Mouse (Mus musculus) hindbrain, embryonic 13.5 days (tissue): ENCODE measurements around the gene Usp35. TPM values are rescaled to one million over a fixed set of nuclear protein-coding genes. Genes with fewer than 3 reads are reported as not detected.

Experiments
- ATAC-seq: fragments of 200-750 bp; cut with Nextera tagmentation; 2 replicates; pipeline ENCODE4 v1.8.0; 2017; ENCODE audit warnings: moderate TSS enrichment; ENCODE audit not compliant: low FRiP score
- H3K27ac ChIP-seq: fragments of 300-500 bp; sonication (generic); 2 replicates; pipeline ENCODE4 v1.5.1; 2015; ENCODE audit warnings: inconsistent platforms, mild to moderate bottlenecking, moderate library complexity
- H3K27me3 ChIP-seq: fragments of 300-500 bp; sonication (generic); 2 replicates; pipeline ENCODE4 v1.6.1; 2015; ENCODE audit warnings: mild to moderate bottlenecking, inconsistent platforms
- H3K36me3 ChIP-seq: fragments of 300-500 bp; sonication (generic); 2 replicates; pipeline ENCODE4 v1.6.1; 2015; ENCODE audit warnings: mild to moderate bottlenecking, inconsistent platforms
- H3K4me1 ChIP-seq: fragments of 300-500 bp; sonication (generic); replicated peaks from 2 replicates; pipeline ENCODE4 v1.6.1; 2015; ENCODE audit warnings: inconsistent platforms
- H3K4me2 ChIP-seq: fragments of 300-500 bp; sonication (generic); 2 replicates; pipeline ENCODE4 v1.6.1; 2015; ENCODE audit warnings: inconsistent platforms, mild to moderate bottlenecking, moderate library complexity
- H3K4me3 ChIP-seq: fragments of 300-500 bp; sonication (generic); 2 replicates; pipeline ENCODE4 v1.5.1; 2015; ENCODE audit warnings: mild to moderate bottlenecking, inconsistent platforms
- H3K9ac ChIP-seq: fragments of 300-500 bp; sonication (generic); 2 replicates; pipeline ENCODE4 v1.6.1; 2015; ENCODE audit warnings: mild to moderate bottlenecking, inconsistent platforms
- H3K9me3 ChIP-seq: fragments of 300-500 bp; sonication (generic); 2 replicates; pipeline ENCODE4 v1.6.1; 2016; ENCODE audit warnings: inconsistent platforms
- WGBS: fragments of 180-500 bp; shearing (Covaris S2); methylation state at CpG from one replicate; pipeline ENCODE4 v1.1.7; 2015; 5-methylcytosine and 5-hydroxymethylcytosine counted together
- polyA plus RNA-seq: library from polyadenylated mRNA; unstranded; fragments of >200 nt; fragmentation: Nextera tagmentation; extraction: Ambion mirVana; gene quantifications from 2 replicates; pipeline ENCODE4 v1.2.1, GENCODE M21; 2015

The Usp35 gene
- polyA plus RNA-seq, 1 experiment from 2014 or later, result 3.2 TPM

DNA sequence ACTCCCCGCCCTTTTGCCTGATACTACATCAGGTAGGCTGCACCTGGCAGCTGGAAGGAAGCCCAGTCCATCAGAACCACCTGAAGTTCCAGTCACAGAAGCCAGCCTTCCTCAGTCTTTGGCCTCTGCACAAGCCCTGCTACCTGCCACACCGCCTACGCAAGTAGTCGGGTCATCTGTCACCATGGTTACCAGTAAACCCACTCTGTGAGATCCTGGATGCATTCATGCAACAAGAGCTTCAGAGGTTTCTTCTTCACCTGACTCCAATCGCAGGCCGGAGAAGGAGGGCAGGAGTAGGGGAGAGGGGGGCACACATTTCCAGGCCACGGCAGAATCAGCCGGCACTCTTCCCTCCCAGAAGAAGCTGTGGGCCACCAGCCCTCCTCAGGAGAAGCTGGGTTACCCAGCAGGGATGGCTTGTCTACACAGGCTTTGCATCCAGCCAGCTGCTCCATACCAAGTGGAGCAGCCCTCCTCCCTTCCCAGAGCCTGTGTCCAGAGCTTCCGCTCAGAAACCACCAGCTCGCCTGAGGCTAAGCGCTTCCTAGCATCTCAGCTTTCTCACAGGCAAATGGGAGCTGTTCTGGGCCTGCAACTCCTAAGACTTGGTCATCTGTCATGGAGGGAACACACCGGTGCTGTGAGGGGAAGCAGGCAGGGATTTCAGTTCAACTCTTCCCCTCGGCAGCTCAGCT is 2.8 kb downstream of the Usp35 start:
- Histone ChIP-seq H3K27ac (0 out of 2 replicates have a peak overlapping the region, but pooled peaks have one; percentile 8), H3K9ac (peak overlapping the region; percentile 46), H3K27me3 (peaks cover 37% of the 10 kb centered on the region), H3K4me3 (no peak overlapping the region), H3K4me1 (peaks cover 49% of the 10 kb centered on the region), H3K9me3 (no peaks in the 10 kb centered on the region), H3K4me2 (no peak overlapping the region), H3K36me3 (0 out of 2 replicates have a peak, but pooled peaks cover 1% of the 10 kb centered on the region)
- no peak for ATAC-seq
- 71% methylated on average over 13 of the region's 13 CpGs for whole genome bisulfite sequencing

DNA sequence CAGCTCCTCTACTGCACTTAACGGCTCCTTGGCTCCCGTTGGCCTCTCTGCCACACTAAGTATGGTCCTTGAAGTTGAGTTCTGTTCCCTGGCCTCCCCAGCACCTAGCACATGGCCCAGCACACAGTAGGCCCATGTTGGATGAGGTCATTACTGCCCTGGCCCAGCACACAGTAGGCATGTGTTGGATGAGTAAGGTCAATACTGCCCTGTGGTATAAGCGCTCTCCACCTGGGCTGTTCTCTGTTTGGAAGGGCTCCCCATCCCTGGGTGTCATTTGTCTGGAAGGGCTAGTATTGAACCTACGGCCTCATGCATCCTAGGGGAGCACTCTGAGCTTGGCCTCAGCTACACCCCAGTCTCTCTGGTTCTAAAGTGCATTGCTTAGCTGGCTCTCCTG is 4.4 kb downstream of the Usp35 start:
- H3K36me3 ChIP-seq, result peaks cover 10% of the 10 kb centered on the region
- ATAC-seq, result no peak
- no peak overlapping the region for H3K27ac ChIP-seq
- no peak overlapping the region for H3K4me3 ChIP-seq
- H3K4me2 ChIP-seq, result no peak overlapping the region
- H3K9ac ChIP-seq, result no peak overlapping the region
- WGBS, result 97% methylated on average over 4 of the region's 4 CpGs
- peaks cover 37% of the 10 kb centered on the region for H3K4me1 ChIP-seq
- H3K27me3 ChIP-seq, result peaks cover 43% of the 10 kb centered on the region
- H3K9me3 ChIP-seq, result no peaks in the 10 kb centered on the region

DNA sequence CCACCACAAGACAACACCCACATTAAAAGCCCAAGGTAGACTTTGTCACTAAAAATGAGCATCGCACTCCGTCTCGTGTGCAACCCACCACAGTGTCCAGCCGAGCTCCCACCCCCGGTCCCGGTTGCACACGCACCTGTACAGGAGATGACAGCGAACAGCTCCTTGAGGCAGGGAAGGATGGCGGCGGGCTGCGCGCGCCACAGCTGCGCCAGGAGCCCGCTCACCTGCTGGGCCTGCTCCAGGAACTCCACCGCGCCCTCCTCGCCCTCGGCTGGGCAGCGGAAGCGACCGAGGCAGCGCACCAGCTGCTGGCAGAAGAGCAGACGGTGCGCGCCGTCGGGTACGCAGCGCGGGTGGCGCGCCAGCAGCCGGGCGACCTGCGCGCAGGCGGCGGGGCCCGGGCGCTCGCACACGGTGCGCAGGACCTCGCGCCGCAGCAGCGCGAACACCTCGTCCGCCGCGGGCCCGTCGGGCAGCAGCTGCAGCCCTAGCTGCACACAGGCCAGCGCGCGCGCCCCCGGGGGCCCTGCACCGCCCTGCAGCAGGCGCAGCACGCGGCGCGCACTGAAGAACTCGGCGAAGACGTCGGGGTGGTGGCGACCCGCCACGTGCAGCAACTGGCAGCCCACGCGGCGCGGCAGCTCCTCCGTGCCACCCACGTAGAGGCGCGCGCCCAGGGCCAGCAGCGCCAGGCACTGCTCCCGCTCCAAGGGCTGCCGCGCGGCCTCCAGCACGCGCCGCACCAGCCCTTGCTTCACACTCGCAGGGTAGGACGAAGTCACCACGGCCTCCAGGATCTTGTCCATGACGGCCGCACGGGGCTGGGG is 6.4 kb downstream of the Usp35 start:
- Histone ChIP-seq H3K27me3 (peaks cover 43% of the 10 kb centered on the region), H3K9ac (peak overlapping the region; percentile 39), H3K36me3 (peaks cover 28% of the 10 kb centered on the region), H3K27ac (no peak overlapping the region), H3K4me2 (peak overlapping the region; percentile 58), H3K4me1 (peaks cover 24% of the 10 kb centered on the region), H3K4me3 (peak overlapping the region; percentile 36), H3K9me3 (no peaks in the 10 kb centered on the region)
- 13% methylated on average over 96 of the region's 96 CpGs for WGBS
- ATAC-seq, result peak; percentile 38

- Histone ChIP-seq H3K36me3 (peaks cover 35% of the 10 kb centered on the region), H3K27me3 (peaks cover 43% of the 10 kb centered on the region), H3K4me1 (peaks cover 17% of the 10 kb centered on the region), H3K4me3 (no peak overlapping the region), H3K27ac (no peak overlapping the region), H3K9ac (no peak overlapping the region), H3K9me3 (no peaks in the 10 kb centered on the region), H3K4me2 (no peak overlapping the region)
- ATAC-seq, result no peak
- WGBS, result 91% methylated on average over 8 of the region's 8 CpGs
These were observed 7.5 kb downstream of the Usp35 start for GRCm38 (mm10) chr7:97324342-97324741.

GRCm38 (mm10) chr7:97317706-97318105 is 14.1 kb downstream of the Usp35 start:
- Histone ChIP-seq H3K4me1 (no peaks in the 10 kb centered on the region), H3K9ac (no peak overlapping the region), H3K36me3 (peaks cover 70% of the 10 kb centered on the region), H3K27ac (no peak overlapping the region), H3K4me2 (no peak overlapping the region), H3K27me3 (no peaks in the 10 kb centered on the region), H3K4me3 (no peak overlapping the region), H3K9me3 (no peaks in the 10 kb centered on the region)
- ATAC-seq, result no peak
- 91% methylated on average over 3 of the region's 3 CpGs for WGBS

DNA sequence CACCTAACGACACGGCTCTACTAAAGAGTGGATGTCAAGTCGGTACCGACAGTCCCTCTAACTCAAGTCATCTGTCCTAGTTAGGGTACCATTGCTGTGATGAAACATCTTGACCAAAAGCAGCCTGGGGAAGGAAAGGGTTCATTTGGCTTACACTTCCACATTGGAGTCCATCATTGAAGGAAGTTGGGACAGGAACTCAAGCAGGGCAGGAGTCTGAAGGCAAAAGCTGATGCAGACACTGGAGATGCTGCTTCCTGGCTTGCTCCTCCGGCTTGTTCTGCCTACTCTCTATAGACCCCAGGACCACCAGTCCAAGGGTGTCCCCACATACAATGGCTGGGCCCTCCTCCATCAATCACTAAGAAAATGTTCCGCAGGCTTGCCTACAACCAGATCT is 16.2 kb downstream of the Usp35 start:
- Histone ChIP-seq H3K4me2 (no peak overlapping the region), H3K9ac (no peak overlapping the region), H3K9me3 (no peaks in the 10 kb centered on the region), H3K27me3 (no peaks in the 10 kb centered on the region), H3K27ac (no peak overlapping the region), H3K4me1 (no peaks in the 10 kb centered on the region), H3K36me3 (peaks cover 75% of the 10 kb centered on the region), H3K4me3 (no peak overlapping the region)
- ATAC-seq, result no peak
- 86% methylated on average over 6 of the region's 6 CpGs for WGBS

GRCm38 (mm10) chr7:97314646-97315045 is 17.2 kb downstream of the Usp35 start:
- Histone ChIP-seq H3K4me2 (no peak overlapping the region), H3K27me3 (no peaks in the 10 kb centered on the region), H3K9ac (no peak overlapping the region), H3K27ac (no peak overlapping the region), H3K9me3 (no peaks in the 10 kb centered on the region), H3K36me3 (peaks cover 78% of the 10 kb centered on the region), H3K4me1 (no peaks in the 10 kb centered on the region), H3K4me3 (no peak overlapping the region)
- no peak for ATAC-seq
- WGBS, result 94% methylated on average over 5 of the region's 5 CpGs

DNA sequence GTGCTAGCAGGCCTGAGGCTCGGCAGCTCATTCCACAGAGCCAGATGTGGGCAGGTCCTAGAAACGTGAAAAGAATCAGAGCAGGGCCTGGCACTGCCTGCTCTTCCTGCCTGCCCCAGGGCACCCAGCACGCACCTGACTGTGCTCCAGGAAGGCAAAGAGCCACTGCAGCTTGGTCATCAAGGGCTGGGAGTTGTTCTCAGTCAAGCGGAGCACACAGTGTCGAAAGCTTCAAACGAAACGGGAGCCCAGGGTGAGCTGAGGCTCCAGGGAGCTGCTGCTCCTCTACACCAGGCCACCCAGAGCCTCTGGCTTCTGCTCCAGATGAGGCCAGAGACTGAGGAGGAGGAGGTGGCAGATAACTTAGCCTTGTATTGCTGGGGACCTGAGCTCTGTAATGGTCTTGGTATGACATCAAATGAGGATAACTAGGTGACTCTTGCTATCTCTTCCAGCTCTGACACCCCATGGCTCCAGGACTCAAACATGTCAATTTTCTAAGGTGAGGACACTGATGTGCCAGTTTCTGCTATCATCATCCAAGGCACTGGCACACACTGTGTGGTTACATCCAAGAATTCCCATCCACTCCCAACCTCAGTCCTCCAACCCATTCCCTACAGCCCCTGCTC is 18.3 kb downstream of the Usp35 start:
- Histone ChIP-seq H3K36me3 (peaks cover 79% of the 10 kb centered on the region), H3K4me2 (no peak overlapping the region), H3K9ac (no peak overlapping the region), H3K9me3 (no peaks in the 10 kb centered on the region), H3K27me3 (no peaks in the 10 kb centered on the region), H3K4me1 (no peaks in the 10 kb centered on the region), H3K4me3 (no peak overlapping the region), H3K27ac (no peak overlapping the region)
- WGBS, result 77% methylated on average over 7 of the region's 7 CpGs
- ATAC-seq, result no peak

DNA sequence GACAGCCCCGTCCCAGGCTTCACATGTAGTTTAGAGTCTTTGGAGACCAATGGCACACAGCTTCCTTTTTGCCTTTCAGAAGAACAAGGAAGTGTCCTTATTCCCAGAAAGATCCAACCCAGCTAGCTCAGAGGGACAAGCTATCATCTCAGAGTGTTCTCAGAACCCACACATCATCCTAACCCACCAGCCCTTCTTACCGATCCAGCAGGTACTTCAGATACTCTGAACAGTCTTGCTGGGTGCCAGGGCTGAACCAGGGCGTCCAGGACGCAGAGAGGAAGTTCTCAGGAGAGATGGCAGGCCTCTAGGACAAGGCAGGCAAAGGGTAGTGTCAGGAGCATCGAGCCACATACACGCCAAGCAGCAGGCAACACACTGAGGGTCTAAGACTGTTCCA is 19.0 kb downstream of the Usp35 start:
- no peak overlapping the region for H3K4me2 ChIP-seq
- H3K9ac ChIP-seq, result no peak overlapping the region
- peaks cover 80% of the 10 kb centered on the region for H3K36me3 ChIP-seq
- no peak overlapping the region for H3K4me3 ChIP-seq
- no peaks in the 10 kb centered on the region for H3K4me1 ChIP-seq
- ATAC-seq, result no peak
- no peak overlapping the region for H3K27ac ChIP-seq
- H3K27me3 ChIP-seq, result no peaks in the 10 kb centered on the region
- H3K9me3 ChIP-seq, result no peaks in the 10 kb centered on the region
- 92% methylated on average over 6 of the region's 6 CpGs for WGBS

DNA sequence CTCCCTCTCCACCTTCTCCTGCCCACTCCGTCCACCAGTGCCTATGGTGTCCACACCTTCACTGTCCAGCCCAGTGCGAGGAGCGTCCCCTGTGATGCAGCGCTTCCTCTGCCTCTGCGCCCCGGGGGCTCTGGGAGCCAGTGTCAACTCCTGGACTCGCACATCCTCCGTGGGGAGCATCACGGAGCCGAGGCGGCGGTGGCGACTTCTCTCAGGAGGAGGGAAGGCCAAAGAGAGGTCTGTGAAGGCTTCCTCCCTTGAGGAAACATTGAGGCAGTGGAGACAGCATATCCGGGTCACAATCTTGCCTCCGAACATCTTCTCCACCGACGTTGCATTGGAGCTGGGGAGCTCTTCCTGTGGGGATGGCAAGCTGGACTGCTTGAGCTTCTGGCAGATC is 19.6 kb downstream of the Usp35 start:
- Histone ChIP-seq H3K4me2 (no peak overlapping the region), H3K27ac (no peak overlapping the region), H3K9ac (no peak overlapping the region), H3K4me1 (no peaks in the 10 kb centered on the region), H3K4me3 (no peak overlapping the region), H3K36me3 (peaks cover 85% of the 10 kb centered on the region), H3K9me3 (no peaks in the 10 kb centered on the region), H3K27me3 (no peaks in the 10 kb centered on the region)
- WGBS, result 90% methylated on average over 17 of the region's 17 CpGs
- no peak for ATAC-seq

- Histone ChIP-seq H3K4me2 (no peak overlapping the region), H3K4me1 (no peaks in the 10 kb centered on the region), H3K9ac (no peak overlapping the region), H3K36me3 (peaks cover 91% of the 10 kb centered on the region), H3K27ac (no peak overlapping the region), H3K9me3 (no peaks in the 10 kb centered on the region), H3K27me3 (no peaks in the 10 kb centered on the region), H3K4me3 (no peak overlapping the region)
- ATAC-seq, result no peak; the same call in 1 of the 2 replicates
- 95% methylated on average over 14 of the region's 14 CpGs for WGBS
These were observed 20.2 kb downstream of the Usp35 start for GRCm38 (mm10) chr7:97311620-97312019.

DNA sequence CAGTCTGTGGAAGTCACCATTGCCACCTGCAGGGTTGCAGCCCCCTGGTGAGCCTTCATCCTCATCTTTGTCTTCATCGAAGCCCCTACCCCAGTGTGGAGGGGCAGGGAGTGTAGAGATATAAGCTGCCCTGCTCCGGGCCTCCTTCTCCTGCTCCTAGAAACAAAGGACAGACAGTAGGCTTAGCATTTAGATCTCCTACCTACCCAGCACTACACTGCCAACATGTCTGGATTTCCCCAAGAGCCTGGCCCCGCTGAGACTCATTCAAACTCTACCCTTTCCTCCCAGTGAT is 21.5 kb downstream of the Usp35 start:
- Histone ChIP-seq H3K4me3 (no peak overlapping the region), H3K36me3 (peaks cover 96% of the 10 kb centered on the region), H3K27ac (no peak overlapping the region), H3K4me2 (no peak overlapping the region), H3K9ac (no peak overlapping the region), H3K9me3 (no peaks in the 10 kb centered on the region), H3K4me1 (no peaks in the 10 kb centered on the region), H3K27me3 (no peaks in the 10 kb centered on the region)
- no peak for ATAC-seq
- WGBS, result 90% methylated on average over 3 of the region's 3 CpGs
